Mouse (Mus musculus): Measurements from ENCODE around the gene Pik3cb. TPM values are rescaled to one million over a fixed set of nuclear protein-coding genes. Genes with fewer than 3 reads are reported as not detected.

Pik3cb gene
- polyA plus RNA-seq, 1 experiment from 2014 or later: 0.51 TPM

DNA sequence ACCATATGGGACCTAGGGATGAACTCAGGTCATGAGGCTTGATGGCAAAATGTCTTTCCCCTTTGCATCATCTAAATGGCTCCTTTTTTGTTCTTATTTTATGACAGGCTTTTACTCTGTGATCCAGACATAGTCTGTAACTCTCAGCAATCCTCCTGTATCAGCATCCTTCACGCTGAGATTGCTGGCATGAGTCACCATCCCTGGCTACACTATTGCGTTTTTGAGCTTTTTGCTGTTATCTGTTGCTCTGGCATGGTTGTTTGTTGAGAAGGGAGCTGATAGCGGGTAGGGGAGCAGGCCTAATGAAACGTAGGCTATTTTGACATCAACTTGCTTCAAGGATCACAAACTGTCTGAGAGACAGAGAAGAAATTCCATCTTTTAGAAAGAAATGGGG lies 28.6 kb upstream of the Pik3cb start:
- Histone ChIP-seq H3K9me3 (ENCODE audit: control insufficient read depth, low read length) (no peaks in the 10 kb centered on the region), H3K27me3 (ENCODE audit: control insufficient read depth, insufficient read depth, low read length) (no peaks in the 10 kb centered on the region), H3K27ac (replicated peaks; ENCODE audit: low read depth, low read length) (no peak overlapping the region), H3K9ac (ENCODE audit: low read length) (no peak overlapping the region), H3K36me3 (ENCODE audit: control insufficient read depth, insufficient read depth, low read length) (no peaks in the 10 kb centered on the region), H3K4me3 (ENCODE audit: low read depth, low read length) (no peak overlapping the region), H3K4me1 (ENCODE audit: control insufficient read depth, insufficient read depth, low read length) (no peaks in the 10 kb centered on the region), H3K4me2 (ENCODE audit: low read depth, severe bottlenecking) (no peak overlapping the region)
- 78% methylated on average over 4 of the region's 4 CpGs for WGBS
- DNase-seq (ENCODE audit: low spot score): no peak
- ATAC-seq (ENCODE audit: insufficient number of reproducible peaks, low FRiP score, low TSS enrichment, low read depth): no peak

DNA sequence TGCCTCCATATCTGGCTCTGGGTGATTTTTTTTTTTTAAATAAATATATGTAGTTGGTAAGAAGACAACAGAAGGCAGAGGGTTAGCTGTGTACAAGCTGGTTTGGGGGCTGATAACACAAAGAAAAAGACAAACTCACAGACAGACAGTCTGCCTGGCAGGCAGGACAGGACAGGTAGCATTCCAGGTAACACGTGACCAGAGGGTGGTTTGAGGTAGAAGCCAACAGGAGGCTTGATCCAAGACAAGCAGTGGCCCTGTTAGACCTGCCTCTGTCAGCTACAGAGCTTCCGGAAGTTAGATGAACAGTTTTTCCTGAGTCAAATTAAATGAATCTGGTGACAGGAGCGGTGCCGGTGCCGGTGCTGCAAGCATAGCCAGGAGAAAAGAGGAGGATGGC lies 26.5 kb upstream of the Pik3cb start:
- no peaks in the 10 kb centered on the region for H3K4me1 ChIP-seq (ENCODE audit: control insufficient read depth, insufficient read depth, low read length)
- WGBS: 75% methylated on average over 5 of the region's 5 CpGs
- H3K36me3 ChIP-seq (ENCODE audit: control insufficient read depth, insufficient read depth, low read length): no peaks in the 10 kb centered on the region
- ATAC-seq (ENCODE audit: insufficient number of reproducible peaks, low FRiP score, low TSS enrichment, low read depth) (no peak), DNase-seq (ENCODE audit: low spot score) (no peak)
- no peak overlapping the region for H3K9ac ChIP-seq (ENCODE audit: low read length)
- no peak overlapping the region for H3K4me2 ChIP-seq (ENCODE audit: low read depth, severe bottlenecking)
- H3K9me3 ChIP-seq (ENCODE audit: control insufficient read depth, low read length): no peaks in the 10 kb centered on the region
- H3K27ac ChIP-seq (replicated peaks; ENCODE audit: low read depth, low read length): no peak overlapping the region
- H3K4me3 ChIP-seq (ENCODE audit: low read depth, low read length): no peak overlapping the region
- no peaks in the 10 kb centered on the region for H3K27me3 ChIP-seq (ENCODE audit: control insufficient read depth, insufficient read depth, low read length)

DNA sequence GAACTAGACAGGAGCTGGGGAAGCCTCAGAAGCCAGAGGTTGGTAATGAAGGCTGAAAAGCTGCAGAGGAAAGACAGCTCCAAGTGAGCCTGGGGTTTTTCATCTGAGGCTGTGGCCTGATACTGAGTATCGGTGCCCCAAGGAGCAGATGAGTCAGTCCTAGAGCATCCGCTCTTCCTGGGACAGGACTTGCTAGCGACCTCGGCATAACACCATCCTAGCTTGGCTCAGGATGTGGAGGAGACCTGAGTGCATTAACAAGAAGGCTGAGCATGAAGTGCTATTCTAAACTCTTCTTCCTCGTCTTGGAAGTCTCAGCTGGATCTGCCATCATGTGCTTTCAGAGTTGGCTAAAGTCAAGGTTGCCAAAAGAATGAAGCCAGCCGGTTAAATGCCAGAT lies 25.5 kb upstream of the Pik3cb start:
- H3K27me3 ChIP-seq (ENCODE audit: control insufficient read depth, insufficient read depth, low read length): no peaks in the 10 kb centered on the region
- WGBS: 80% methylated on average over 6 of the region's 6 CpGs
- no peak overlapping the region for H3K4me3 ChIP-seq (ENCODE audit: low read depth, low read length)
- H3K4me2 ChIP-seq (ENCODE audit: low read depth, severe bottlenecking): no peak overlapping the region
- ATAC-seq (ENCODE audit: insufficient number of reproducible peaks, low FRiP score, low TSS enrichment, low read depth) (no peak), DNase-seq (ENCODE audit: low spot score) (no peak)
- no peak overlapping the region for H3K9ac ChIP-seq (ENCODE audit: low read length)
- H3K27ac ChIP-seq (replicated peaks; ENCODE audit: low read depth, low read length): no peak overlapping the region
- no peaks in the 10 kb centered on the region for H3K36me3 ChIP-seq (ENCODE audit: control insufficient read depth, insufficient read depth, low read length)
- H3K4me1 ChIP-seq (ENCODE audit: control insufficient read depth, insufficient read depth, low read length): no peaks in the 10 kb centered on the region
- H3K9me3 ChIP-seq (ENCODE audit: control insufficient read depth, low read length): no peaks in the 10 kb centered on the region

DNA sequence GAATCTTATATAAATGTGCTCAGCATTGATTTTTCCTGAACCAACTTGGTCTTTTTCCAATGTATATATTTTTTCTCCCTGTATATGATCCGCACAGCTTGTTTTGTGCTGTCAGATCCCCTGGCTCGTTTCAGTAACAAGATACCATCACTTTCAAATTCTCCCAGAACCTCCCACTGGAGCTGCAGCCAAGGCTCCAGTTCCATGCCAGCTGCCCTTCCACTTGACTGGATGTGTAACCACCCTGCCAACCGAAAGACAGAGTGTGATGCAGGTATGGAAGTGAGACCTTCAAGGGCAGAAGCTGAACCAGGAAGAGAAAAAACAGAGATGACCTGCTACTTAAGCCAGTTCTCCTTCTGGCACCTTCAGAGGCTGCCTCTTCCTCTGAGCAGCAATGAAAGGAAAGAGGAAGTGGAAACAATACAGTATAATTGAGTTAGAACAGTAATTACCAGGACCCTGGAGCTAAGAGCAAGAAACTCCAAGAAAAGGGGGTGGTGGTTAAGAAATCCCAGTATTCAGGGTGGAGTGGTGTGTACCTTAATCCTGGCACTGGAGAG lies 24.3 kb upstream of the Pik3cb start:
- Histone ChIP-seq H3K4me2 (ENCODE audit: low read depth, severe bottlenecking) (no peak overlapping the region), H3K36me3 (ENCODE audit: control insufficient read depth, insufficient read depth, low read length) (no peaks in the 10 kb centered on the region), H3K27ac (replicated peaks; ENCODE audit: low read depth, low read length) (no peak overlapping the region), H3K4me1 (ENCODE audit: control insufficient read depth, insufficient read depth, low read length) (no peaks in the 10 kb centered on the region), H3K9ac (ENCODE audit: low read length) (no peak overlapping the region), H3K4me3 (ENCODE audit: low read depth, low read length) (no peak overlapping the region), H3K9me3 (ENCODE audit: control insufficient read depth, low read length) (no peaks in the 10 kb centered on the region), H3K27me3 (ENCODE audit: control insufficient read depth, insufficient read depth, low read length) (no peaks in the 10 kb centered on the region)
- ATAC-seq (ENCODE audit: insufficient number of reproducible peaks, low FRiP score, low TSS enrichment, low read depth) (no peak), DNase-seq (ENCODE audit: low spot score) (no peak)
- 74% methylated on average over 3 of the region's 3 CpGs for WGBS

DNA sequence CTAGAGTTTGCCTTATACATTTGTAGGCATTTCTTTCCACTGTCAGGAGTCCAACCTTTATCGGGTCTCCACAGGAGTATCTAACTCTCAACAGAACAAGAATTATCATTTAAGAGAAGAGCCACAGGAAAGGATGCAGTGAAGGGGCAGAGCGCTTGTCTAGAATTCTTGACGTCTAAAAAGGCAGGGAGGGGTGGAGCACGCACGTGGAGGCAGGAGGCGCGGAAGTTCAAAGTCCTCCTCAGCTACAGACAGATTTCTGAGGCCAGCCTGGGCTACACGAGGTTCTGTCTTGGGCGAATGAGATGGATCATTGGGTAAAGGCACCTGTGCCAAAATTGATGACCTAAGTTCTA lies 23.7 kb upstream of the Pik3cb start:
- Histone ChIP-seq H3K27ac (replicated peaks; ENCODE audit: low read depth, low read length) (no peak overlapping the region), H3K36me3 (ENCODE audit: control insufficient read depth, insufficient read depth, low read length) (no peaks in the 10 kb centered on the region), H3K9me3 (ENCODE audit: control insufficient read depth, low read length) (no peaks in the 10 kb centered on the region), H3K9ac (ENCODE audit: low read length) (no peak overlapping the region), H3K27me3 (ENCODE audit: control insufficient read depth, insufficient read depth, low read length) (no peaks in the 10 kb centered on the region), H3K4me1 (ENCODE audit: control insufficient read depth, insufficient read depth, low read length) (no peaks in the 10 kb centered on the region), H3K4me3 (ENCODE audit: low read depth, low read length) (no peak overlapping the region), H3K4me2 (ENCODE audit: low read depth, severe bottlenecking) (no peak overlapping the region)
- 71% methylated on average over 9 of the region's 9 CpGs for WGBS
- DNase-seq (ENCODE audit: low spot score): no peak
- no peak for ATAC-seq (ENCODE audit: insufficient number of reproducible peaks, low FRiP score, low TSS enrichment, low read depth)

DNA sequence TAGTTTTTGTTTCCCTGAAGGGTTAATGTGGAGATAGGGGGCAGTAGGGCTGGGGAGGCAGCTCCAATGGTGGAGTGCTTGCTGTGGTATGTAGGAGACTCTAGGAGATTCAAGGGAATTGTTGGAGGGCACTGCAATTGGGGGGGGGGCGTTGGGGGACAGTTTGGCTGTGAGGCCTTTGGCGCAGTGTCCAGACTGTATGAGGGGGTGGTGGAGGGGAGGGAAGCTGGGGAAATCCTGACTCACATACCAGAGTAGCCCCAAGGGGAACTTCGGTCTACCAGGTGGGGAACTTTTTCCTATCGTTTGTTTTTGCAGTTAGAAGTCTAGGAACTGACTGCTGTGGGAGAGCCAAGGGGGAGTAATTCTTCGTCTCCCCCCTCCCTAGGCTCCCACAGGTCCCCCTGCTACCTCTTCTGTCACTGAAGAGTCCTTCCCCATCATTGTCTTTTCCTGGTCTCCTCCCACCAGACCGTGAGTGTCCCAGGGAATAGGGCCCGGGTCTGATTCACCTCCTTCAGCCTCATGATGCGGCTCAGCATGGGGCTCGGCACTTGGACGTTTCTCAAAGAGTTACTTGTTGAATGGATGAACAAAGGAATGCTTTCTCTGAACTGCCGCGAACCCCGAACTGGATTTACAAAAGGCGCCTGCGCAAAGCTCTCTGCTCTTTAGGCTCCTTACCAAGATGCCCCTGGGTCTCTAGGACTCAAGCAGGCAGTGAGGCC lies 23.2 kb upstream of the Pik3cb start:
- Histone ChIP-seq H3K9me3 (ENCODE audit: control insufficient read depth, low read length) (no peaks in the 10 kb centered on the region), H3K36me3 (ENCODE audit: control insufficient read depth, insufficient read depth, low read length) (no peaks in the 10 kb centered on the region), H3K4me3 (ENCODE audit: low read depth, low read length) (no peak overlapping the region), H3K4me1 (ENCODE audit: control insufficient read depth, insufficient read depth, low read length) (no peaks in the 10 kb centered on the region), H3K4me2 (ENCODE audit: low read depth, severe bottlenecking) (no peak overlapping the region), H3K27ac (replicated peaks; ENCODE audit: low read depth, low read length) (no peak overlapping the region), H3K27me3 (ENCODE audit: control insufficient read depth, insufficient read depth, low read length) (no peaks in the 10 kb centered on the region), H3K9ac (ENCODE audit: low read length) (no peak overlapping the region)
- ATAC-seq (ENCODE audit: insufficient number of reproducible peaks, low FRiP score, low TSS enrichment, low read depth) (no peak), DNase-seq (ENCODE audit: low spot score) (peak; percentile 24)
- WGBS: 42% methylated on average over 15 of the region's 15 CpGs

DNA sequence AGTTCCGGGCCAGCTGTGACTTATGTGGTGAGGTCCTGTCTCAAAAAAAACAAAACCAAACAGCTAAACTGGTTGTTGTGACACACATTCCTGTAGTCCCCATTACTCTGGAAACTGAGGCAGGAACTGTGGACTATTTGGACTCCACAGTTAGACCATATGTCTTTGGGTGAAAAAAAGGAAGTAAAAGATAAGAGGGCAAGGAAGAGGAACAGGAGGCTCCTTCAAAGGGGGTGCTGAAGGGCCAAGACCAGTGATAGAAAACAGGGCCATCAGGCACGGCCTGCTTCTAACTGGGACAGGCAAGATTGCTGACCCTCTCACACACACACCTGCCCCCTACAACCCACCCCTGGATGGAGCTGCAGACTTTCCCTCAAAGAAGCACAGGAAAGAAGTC lies 22.4 kb upstream of the Pik3cb start:
- no peak for DNase-seq (ENCODE audit: low spot score)
- Histone ChIP-seq H3K27ac (replicated peaks; ENCODE audit: low read depth, low read length) (no peak overlapping the region), H3K27me3 (ENCODE audit: control insufficient read depth, insufficient read depth, low read length) (no peaks in the 10 kb centered on the region), H3K36me3 (ENCODE audit: control insufficient read depth, insufficient read depth, low read length) (no peaks in the 10 kb centered on the region), H3K4me1 (ENCODE audit: control insufficient read depth, insufficient read depth, low read length) (no peaks in the 10 kb centered on the region), H3K9me3 (ENCODE audit: control insufficient read depth, low read length) (no peaks in the 10 kb centered on the region), H3K4me3 (ENCODE audit: low read depth, low read length) (no peak overlapping the region), H3K4me2 (ENCODE audit: low read depth, severe bottlenecking) (no peak overlapping the region), H3K9ac (ENCODE audit: low read length) (no peak overlapping the region)
- ATAC-seq (ENCODE audit: insufficient number of reproducible peaks, low FRiP score, low TSS enrichment, low read depth): no peak
- 79% methylated on average over 2 of the region's 2 CpGs for WGBS

DNA sequence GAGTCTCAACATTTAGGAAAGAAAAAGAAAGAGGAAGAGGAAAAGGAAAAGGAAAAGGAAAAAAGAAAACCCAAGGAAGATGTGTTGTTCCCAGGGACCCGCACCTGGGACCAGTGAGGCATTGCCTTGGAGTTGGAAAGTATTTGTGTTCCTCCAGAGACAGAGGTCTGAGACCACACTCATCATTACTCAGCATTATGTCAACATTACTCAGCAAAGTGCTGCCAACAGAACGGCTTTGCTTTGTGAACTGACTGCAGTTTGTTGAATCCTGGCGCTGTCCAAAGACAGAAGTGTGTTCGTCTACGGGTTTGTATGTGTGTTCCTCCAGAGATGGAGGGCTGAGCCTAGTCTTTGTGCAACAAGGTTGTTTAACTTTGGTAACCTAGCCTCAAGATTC lies 20.4 kb upstream of the Pik3cb start:
- Histone ChIP-seq H3K4me2 (ENCODE audit: low read depth, severe bottlenecking) (no peak overlapping the region), H3K9ac (ENCODE audit: low read length) (no peak overlapping the region)
- no peak for ATAC-seq (ENCODE audit: insufficient number of reproducible peaks, low FRiP score, low TSS enrichment, low read depth)

DNA sequence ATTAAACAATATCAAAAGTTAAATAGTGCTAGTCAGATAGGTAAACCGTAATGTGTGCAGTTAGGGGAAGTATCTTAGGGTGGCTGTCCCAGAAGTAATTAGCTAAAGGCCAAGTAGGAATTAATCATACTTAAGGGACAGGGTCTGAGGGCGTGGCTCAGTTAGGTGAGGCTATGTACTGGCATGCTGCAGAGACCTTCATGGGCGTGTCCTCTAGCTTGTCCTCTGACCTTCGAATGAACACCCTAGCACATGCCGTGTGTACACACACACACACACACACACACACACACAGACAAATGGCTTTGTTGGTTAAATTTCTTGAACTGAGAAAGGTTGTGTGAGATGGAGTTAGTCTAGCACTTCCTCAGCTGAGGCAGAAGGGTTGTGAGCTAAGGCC lies 19.5 kb upstream of the Pik3cb start:
- Histone ChIP-seq H3K4me1 (ENCODE audit: control insufficient read depth, insufficient read depth, low read length) (no peaks in the 10 kb centered on the region), H3K4me2 (ENCODE audit: low read depth, severe bottlenecking) (no peak overlapping the region)

More for the DNA sequence above, 20.4 kb upstream of the Pik3cb start:
- WGBS: 92% methylated on average over 5 of the region's 5 CpGs
- H3K9me3 ChIP-seq (ENCODE audit: control insufficient read depth, low read length): no peaks in the 10 kb centered on the region
- H3K4me1 ChIP-seq (ENCODE audit: control insufficient read depth, insufficient read depth, low read length): no peaks in the 10 kb centered on the region
- DNase-seq (ENCODE audit: low spot score): no peak
- H3K27me3 ChIP-seq (ENCODE audit: control insufficient read depth, insufficient read depth, low read length): no peaks in the 10 kb centered on the region
- H3K27ac ChIP-seq (replicated peaks; ENCODE audit: low read depth, low read length): no peak overlapping the region
- no peak overlapping the region for H3K4me3 ChIP-seq (ENCODE audit: low read depth, low read length)
- no peaks in the 10 kb centered on the region for H3K36me3 ChIP-seq (ENCODE audit: control insufficient read depth, insufficient read depth, low read length)

More for the DNA sequence above, 19.5 kb upstream of the Pik3cb start:
- Histone ChIP-seq H3K9me3 (ENCODE audit: control insufficient read depth, low read length) (no peaks in the 10 kb centered on the region), H3K4me3 (ENCODE audit: low read depth, low read length) (no peak overlapping the region), H3K9ac (ENCODE audit: low read length) (no peak overlapping the region), H3K27me3 (ENCODE audit: control insufficient read depth, insufficient read depth, low read length) (no peaks in the 10 kb centered on the region), H3K27ac (replicated peaks; ENCODE audit: low read depth, low read length) (no peak overlapping the region), H3K36me3 (ENCODE audit: control insufficient read depth, insufficient read depth, low read length) (no peaks in the 10 kb centered on the region)
- WGBS: 91% methylated on average over 5 of the region's 5 CpGs
- no peak for DNase-seq (ENCODE audit: low spot score)
- no peak for ATAC-seq (ENCODE audit: insufficient number of reproducible peaks, low FRiP score, low TSS enrichment, low read depth)

Data from limb, embryonic 11.5 days (tissue).